8 mouse cellular contexts compared by ENCODE assay signal in genomic region chr1:24587141-24587541, GRCm38 (mm10). TPM values are rescaled to one million over a fixed set of nuclear protein-coding genes. Genes with fewer than 3 reads are reported as not detected.
A peak's percentile ranks its signal among the peaks of the same experiment; 100 is the strongest.
DNase-seq lines count a peak whose midpoint lies in the region; ATAC-seq and TF ChIP-seq lines count a peak whose summit lies in the region.

TSS of gene Col19a1 (minus strand) at chr1:24587472.

- peak; percentile 63 for ATAC-seq in forebrain, embryonic 11.5 days (replicated peaks; ENCODE audit: low FRiP score)
- ATAC-seq in liver, embryonic 13.5 days (ENCODE audit: low read depth), result no peak
- ATAC-seq in monocyte, adult 5-6 weeks (replicated peaks; ENCODE audit: insufficient number of reproducible peaks, low FRiP score, low TSS enrichment, poor library complexity, severe bottlenecking), result no peak

- peak within 1 kb of the TSS; percentile 80 for H3K4me2 ChIP-seq in forebrain, embryonic 11.5 days (ENCODE audit: low read depth, low read length, severe bottlenecking)
- H3K4me2 ChIP-seq in liver, embryonic 13.5 days, result peak within 1 kb of the TSS; percentile 53

- intact Hi-C loops in heart, adult 2 months (cut with DNase I), result no loop called here

- H3K27ac ChIP-seq in heart, adult 2 months, result no peak within 1 kb of the TSS
- H3K27ac ChIP-seq in forebrain, embryonic 11.5 days (ENCODE audit: low read depth, low read length), result no peak within 1 kb of the TSS
- no peak within 1 kb of the TSS for H3K27ac ChIP-seq in liver, embryonic 13.5 days

- DNase-seq in heart, adult 2 months, result peak in 1 of 2 experiments; percentile 18
- no peak for DNase-seq in heart, adult 9 months (ENCODE audit: low spot score in 2 of 2)
- DNase-seq in brain, adult 2 months (ENCODE audit: low read depth, low spot score), result peak; percentile 83
- peak; percentile 68 for DNase-seq in forebrain, embryonic 11.5 days (ENCODE audit: low spot score)
- DNase-seq in hindlimb bud, embryonic 11.5 days (ENCODE audit: extremely low spot score, low read depth, low spot score), result peak; percentile 24
- DNase-seq in liver, embryonic 13.5 days, result no peak
- peak; percentile 23 for DNase-seq in right cerebral cortex, postnatal 14 days

- H3K9ac ChIP-seq in heart, adult 2 months (ENCODE audit: low read depth, low read length), result no peak within 1 kb of the TSS; the same call in 1 of the 2 replicates
- H3K9ac ChIP-seq in forebrain, embryonic 11.5 days (ENCODE audit: low read length), result peak within 1 kb of the TSS; percentile 56
- H3K9ac ChIP-seq in liver, embryonic 13.5 days, result no peak within 1 kb of the TSS

- no peak for TF ChIP-seq POLR2A in heart, adult 2 months (IDR thresholded peaks at IDR 0.05; ENCODE audit: insufficient read depth, low read depth, low read length)

- H3K4me1 ChIP-seq in heart, adult 2 months (ENCODE audit: control insufficient read depth, insufficient read depth, low read length), result no peaks in the 10 kb centered on the region
- H3K4me1 ChIP-seq in forebrain, embryonic 11.5 days (replicated peaks; ENCODE audit: control insufficient read depth, insufficient read depth, low read length), result peaks cover 8% of the 10 kb centered on the region; the same call in 1 of the 2 replicates
- H3K4me1 ChIP-seq in liver, embryonic 13.5 days (replicated peaks), result no peaks in the 10 kb centered on the region

- H3K27me3 ChIP-seq in heart, adult 2 months (ENCODE audit: control insufficient read depth, insufficient read depth, low read length), result peaks cover 10% of the 10 kb centered on the region
- H3K27me3 ChIP-seq in forebrain, embryonic 11.5 days (ENCODE audit: control insufficient read depth, insufficient read depth, low read length), result peaks cover 23% of the 10 kb centered on the region
- H3K27me3 ChIP-seq in liver, embryonic 13.5 days, result peaks cover 43% of the 10 kb centered on the region

- no peak for TF ChIP-seq CTCF in heart, adult 2 months (IDR thresholded peaks at IDR 0.05)

- H3K79me2 ChIP-seq in heart, adult 2 months (replicated peaks; ENCODE audit: control insufficient read depth, insufficient read depth, low read length), result no peaks in the 10 kb centered on the region

- peak within 1 kb of the TSS; percentile 23; the same call in 1 of the 2 replicates for H3K4me3 ChIP-seq in heart, adult 2 months
- H3K4me3 ChIP-seq in forebrain, embryonic 11.5 days (ENCODE audit: low read depth, low read length), result peak within 1 kb of the TSS; percentile 48
- H3K4me3 ChIP-seq in liver, embryonic 13.5 days (replicated peaks), result peak within 1 kb of the TSS; percentile 35

- no peaks in the 10 kb centered on the region for H3K36me3 ChIP-seq in heart, adult 2 months (ENCODE audit: control insufficient read depth, insufficient read depth, low read length)
- H3K36me3 ChIP-seq in forebrain, embryonic 11.5 days (ENCODE audit: control insufficient read depth, insufficient read depth, low read length), result no peaks in the 10 kb centered on the region
- H3K36me3 ChIP-seq in liver, embryonic 13.5 days, result no peaks in the 10 kb centered on the region

- H3K9me3 ChIP-seq in forebrain, embryonic 11.5 days (ENCODE audit: control insufficient read depth, low read length), result no peaks in the 10 kb centered on the region
- H3K9me3 ChIP-seq in liver, embryonic 13.5 days (replicated peaks), result no peaks in the 10 kb centered on the region

- no peak for TF ChIP-seq EP300 in heart, adult 2 months (IDR thresholded peaks at IDR 0.05; ENCODE audit: insufficient read depth, low read depth, low read length)

- 3% methylated on average over 22 of the region's 22 CpGs for WGBS in heart, adult 2 months
- WGBS in forebrain, embryonic 11.5 days, result 3% methylated on average over 22 of the region's 22 CpGs
- WGBS in liver, embryonic 13.5 days (ENCODE audit: insufficient replicate concordance), result 3% methylated on average over 22 of the region's 22 CpGs

RNA-seq across cellular contexts. Expression of gene Col19a1, which starts in this region (rescaled TPM):
- total RNA-seq in heart, adult 2 months (2021), result under 1 TPM in 1 of 2 experiments, not detected in 1; 0.08 TPM
- polyA plus RNA-seq in heart, adult 2 months (2012; rRNA removed), result not detected in 2 replicates
- 0.21 and 0.29 TPM in 2 replicates for polyA plus RNA-seq in forebrain, embryonic 11.5 days (2014; fragmentation: Nextera tagmentation; extraction: Ambion mirVana)
- 0.03 and 0.06 TPM in 2 replicates for polyA plus RNA-seq in liver, embryonic 13.5 days (2015; fragmentation: Nextera tagmentation; extraction: Ambion mirVana)
- total RNA-seq in monocyte, adult 5-6 weeks (2017), result 0.39 TPM in 1 of 3 replicates, not detected in the others

Comparison
In these comparisons a context has a peak if more than half of its experiments do, and no peak if none do; other contexts are left out.
1. Peak in DNase-seq, ATAC-seq, H3K4me3 ChIP-seq, H3K9ac ChIP-seq and H3K4me2 ChIP-seq in forebrain, embryonic 11.5 days; RNA of the gene not detected or under 1 TPM.
2. DNase-seq: peak in brain, adult 2 months (single experiment), hindlimb bud, embryonic 11.5 days (single experiment) and right cerebral cortex, postnatal 14 days (single experiment); none in heart, adult 9 months (0 of 2) and liver, embryonic 13.5 days (single experiment).
3. Peak in every context shown above with its lines, with median percentiles within 50 percentile points of each other: H3K4me3 ChIP-seq.